Mouse (Mus musculus) left cerebral cortex, postnatal 14 days (tissue): ENCODE data around the gene Serpina1b. TPM values are rescaled to one million over a fixed set of nuclear protein-coding genes. Genes with fewer than 3 reads are reported as not detected.
"Not testable (repeated sequence)": the region's sequence is repeated elsewhere in the genome, so short reads cannot be mapped to it uniquely, and the experiment has no call there.

ENCODE experiments used
- DNase-seq, 2 experiments: peaks; one replicate each; pipeline ENCODE4 v3.0.0; 2021 to 2022; ENCODE audit warnings: low spot score in 2 of 2, mixed read lengths in 1 of 2
- intact Hi-C: fragments of 180-260 bp; cut with DNase I; formaldehyde crosslinking; loops from one replicate; pipeline ENCODE4 v1.15.1; 2025
- long read RNA-seq, 2 experiments: library from polyadenylated mRNA; stranded (forward); transcript quantifications; one replicate each; pipeline ENCODE4 v2.0.0; 2021
- total RNA-seq, 2 experiments: library from RNA; stranded (reverse); gene quantifications; 2 replicates each; pipeline ENCODE4 v1.2.3; 2021

Gene Serpina1b
- not detected for total RNA-seq
- long read RNA-seq, experiment 1 = 0 reads
- long read RNA-seq, experiment 2, partial matches to known transcripts = 0 of 2 reads
- long read RNA-seq, experiment 2, other reads (novel, unspliced or antisense) = 0 of 2 reads

GRCm38 (mm10) chr12:103830273-103830672, at the start of gene Serpina1b:
Gene Serpina1b, minus strand, starts transcription at chr12:103830373.
- intact Hi-C loops, DNase-seq: not testable (repeated sequence)

GRCm38 (mm10) chr12:103866873-103867272, 36.7 kb upstream of the Serpina1b start:
- DNase-seq, intact Hi-C loops: not testable (repeated sequence)

GRCm38 (mm10) chr12:103863101-103863974, 33.2 kb upstream of the Serpina1b start, which contains the start of gene Serpina1a:
Gene Serpina1a, minus strand, starts transcription at chr12:103863562.
- intact Hi-C loops, DNase-seq: not testable (repeated sequence)

GRCm38 (mm10) chr12:103860976-103861375, 30.8 kb upstream of the Serpina1b start:
- DNase-seq = no peak
- intact Hi-C loops = no loop called here

GRCm38 (mm10) chr12:103860571-103860970, 30.4 kb upstream of the Serpina1b start:
- DNase-seq, intact Hi-C loops: not testable (repeated sequence)

GRCm38 (mm10) chr12:103859584-103859983, 29.4 kb upstream of the Serpina1b start:
- intact Hi-C loops, DNase-seq: not testable (repeated sequence)

GRCm38 (mm10) chr12:103853032-103853431, 22.9 kb upstream of the Serpina1b start:
- DNase-seq, intact Hi-C loops: not testable (repeated sequence)

GRCm38 (mm10) chr12:103827661-103828372, 2.4 kb downstream of the Serpina1b start:
- intact Hi-C loops, DNase-seq: not testable (repeated sequence)

- DNase-seq, intact Hi-C loops: not testable (repeated sequence)
Observed at GRCm38 (mm10) chr12:103823826-103824225, 6.3 kb downstream of the Serpina1b start.

- DNase-seq, intact Hi-C loops: not testable (repeated sequence)
Observed at GRCm38 (mm10) chr12:103773246-103773851, 56.8 kb downstream of the Serpina1b start, which contains the start of gene Serpina1d. Gene Serpina1d, minus strand, starts transcription at chr12:103773592.

GRCm38 (mm10) chr12:103770597-103770996, 59.6 kb downstream of the Serpina1b start:
- DNase-seq, intact Hi-C loops: not testable (repeated sequence)

GRCm38 (mm10) chr12:103763083-103763482, 67.1 kb downstream of the Serpina1b start:
- DNase-seq, intact Hi-C loops: not testable (repeated sequence)

GRCm38 (mm10) chr12:103760316-103760715, 69.9 kb downstream of the Serpina1b start:
- DNase-seq, intact Hi-C loops: not testable (repeated sequence)

- intact Hi-C loops, DNase-seq: not testable (repeated sequence)
Observed at GRCm38 (mm10) chr12:103745957-103746356, 84.2 kb downstream of the Serpina1b start.

- DNase-seq, intact Hi-C loops: not testable (repeated sequence)
Observed at GRCm38 (mm10) chr12:103737791-103738580, 92.2 kb downstream of the Serpina1b start.

GRCm38 (mm10) chr12:103735566-103735965, 94.6 kb downstream of the Serpina1b start:
- DNase-seq, intact Hi-C loops: not testable (repeated sequence)

- DNase-seq, intact Hi-C loops: not testable (repeated sequence)
Observed at GRCm38 (mm10) chr12:103735101-103735500, 95.1 kb downstream of the Serpina1b start.

- DNase-seq = no peak
- intact Hi-C loops = no loop called here
Observed at GRCm38 (mm10) chr12:103711537-103711936, 118.6 kb downstream of the Serpina1b start.
